Mouse (Mus musculus): ENCODE data around the gene Wdr1.

DNA sequence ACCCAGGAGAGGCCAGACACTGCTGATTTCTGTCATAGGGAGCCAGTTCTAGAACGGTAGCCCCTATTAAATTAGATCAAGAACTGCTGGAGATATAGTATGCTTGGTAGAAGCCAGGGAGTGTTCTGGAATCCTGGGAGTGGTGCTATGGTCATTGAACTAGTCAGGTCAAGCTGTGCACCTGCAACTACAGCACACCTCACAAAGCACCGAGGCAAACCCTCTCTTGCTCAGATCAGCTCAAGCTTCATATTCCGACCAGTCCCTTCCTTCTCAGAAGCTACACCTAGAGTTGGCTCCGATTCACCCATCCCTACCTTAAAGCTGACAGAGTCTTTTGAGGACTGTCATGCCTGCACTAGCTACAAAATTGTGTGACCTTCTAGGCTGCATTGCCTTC is 9.5 kb downstream of the Wdr1 start:
- no peak for TF ChIP-seq CTCF (IDR thresholded peaks at IDR 0.05; ENCODE audit: low read depth)
- no peak for TF ChIP-seq EP300 (optimal IDR thresholded peaks at IDR 0.05)

Data from stomach, postnatal 0 days (tissue).